Mouse (Mus musculus): Measurements from ENCODE around the gene Asxl2.
"Not testable (repeated sequence)": the region's sequence is repeated elsewhere in the genome, so short reads cannot be mapped to it uniquely, and the experiment has no call there.

Asxl2 gene

GRCm38 (mm10) chr12:3427067-3427889, 621 bp downstream of the Asxl2 start:
- DNase-seq (ENCODE audit: low read depth, low spot score): peak; percentile 81

GRCm38 (mm10) chr12:3427891-3428775, 1.5 kb downstream of the Asxl2 start:
- no peak for DNase-seq (ENCODE audit: low read depth, low spot score)

DNA sequence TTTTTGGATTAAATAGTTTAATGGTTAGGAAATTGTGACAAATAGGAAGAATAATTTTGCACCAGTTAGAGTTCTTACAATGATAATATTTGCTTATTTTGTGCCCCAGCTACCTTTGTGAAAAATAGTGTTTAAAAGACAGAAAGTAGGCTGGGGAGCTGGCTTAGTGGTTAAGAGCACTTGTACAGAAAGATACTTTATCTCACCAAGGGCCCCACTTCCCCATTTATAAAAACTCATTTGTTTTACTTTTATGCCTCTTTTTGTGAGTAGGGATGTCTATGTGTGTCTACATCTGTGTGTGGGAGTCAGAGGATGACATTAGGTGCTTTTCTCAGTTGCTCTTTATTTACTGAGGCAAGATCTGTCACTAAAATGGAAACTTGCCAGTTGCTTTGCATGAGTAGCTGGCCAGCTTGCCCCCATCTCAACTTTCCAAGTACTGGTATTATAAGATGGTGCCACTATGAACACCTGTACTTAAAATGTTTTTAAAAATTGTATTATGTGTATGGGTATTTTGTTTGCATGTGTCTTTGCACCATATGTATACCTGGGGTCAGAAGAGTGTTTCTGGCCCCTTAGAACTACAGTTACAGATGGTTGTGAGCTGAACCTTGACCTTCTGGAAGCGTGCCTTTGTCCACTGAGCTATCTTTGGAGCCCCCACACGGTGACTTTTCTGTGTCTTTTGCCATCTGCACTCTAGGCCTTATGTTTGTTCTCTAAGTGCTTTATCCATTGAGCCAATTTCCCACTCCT, 3.2 kb downstream of the Asxl2 start:
- DNase-seq (ENCODE audit: low read depth, low spot score): no peak

DNA sequence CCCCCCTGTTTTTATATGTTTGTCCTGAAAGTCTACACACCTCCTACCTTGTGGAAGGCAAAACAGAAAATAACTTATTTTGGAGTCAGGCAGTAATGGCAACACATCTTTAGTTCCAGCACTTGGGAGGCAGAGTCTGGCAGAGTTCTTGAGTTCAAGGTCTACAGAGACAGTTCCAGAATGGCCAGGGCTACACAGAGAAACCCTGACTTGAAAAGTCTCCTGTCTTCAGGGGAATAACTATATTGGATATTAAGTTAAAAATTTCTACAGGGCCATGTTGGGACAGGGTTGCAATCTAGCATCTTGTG, 3.7 kb downstream of the Asxl2 start:
- no peak for DNase-seq (ENCODE audit: low read depth, low spot score)

- DNase-seq (ENCODE audit: low read depth, low spot score): peak; percentile 51
Measured at GRCm38 (mm10) chr12:3430985-3431384, 4.3 kb downstream of the Asxl2 start.

DNA sequence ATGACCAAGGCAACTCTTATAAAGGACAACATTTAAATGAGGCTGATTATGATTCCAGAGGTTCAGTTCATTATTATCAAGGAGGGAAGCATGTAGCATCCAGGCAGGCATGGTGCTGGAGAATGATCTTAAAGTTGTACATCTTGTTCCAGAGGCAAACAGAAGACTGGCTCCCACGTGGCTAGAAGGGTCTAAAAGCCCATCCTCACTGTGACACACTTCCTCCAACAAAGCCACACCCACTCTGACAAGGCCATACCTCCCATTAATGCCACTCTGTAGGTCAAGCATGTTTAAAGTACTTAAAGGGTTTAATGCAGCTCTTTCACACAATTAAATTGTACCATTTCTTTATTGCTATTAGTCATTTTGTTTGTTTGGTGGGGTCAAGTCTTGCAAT, 7.1 kb downstream of the Asxl2 start:
- DNase-seq (ENCODE audit: low read depth, low spot score): no peak

DNA sequence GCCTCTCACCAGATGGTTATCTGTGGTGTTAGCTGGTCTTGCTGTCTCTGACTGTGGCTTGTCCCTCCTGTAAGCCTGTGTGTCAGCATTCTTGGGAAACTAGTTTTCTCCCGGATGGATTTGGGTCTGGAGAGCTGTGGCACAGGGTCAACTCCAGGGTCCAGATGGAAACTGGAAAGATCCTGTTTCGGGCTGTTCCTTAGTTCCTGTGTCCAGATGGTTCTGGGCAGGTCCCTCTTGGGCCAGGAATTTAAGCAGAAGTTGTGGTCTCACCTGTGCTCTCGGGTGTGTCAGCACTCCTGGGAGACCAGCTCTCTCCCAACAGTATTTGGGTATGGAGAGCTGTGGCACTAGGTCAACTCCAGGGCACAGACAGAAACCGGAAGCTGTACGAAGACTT, 9.8 kb downstream of the Asxl2 start:
- DNase-seq (ENCODE audit: low read depth, low spot score): no peak

DNA sequence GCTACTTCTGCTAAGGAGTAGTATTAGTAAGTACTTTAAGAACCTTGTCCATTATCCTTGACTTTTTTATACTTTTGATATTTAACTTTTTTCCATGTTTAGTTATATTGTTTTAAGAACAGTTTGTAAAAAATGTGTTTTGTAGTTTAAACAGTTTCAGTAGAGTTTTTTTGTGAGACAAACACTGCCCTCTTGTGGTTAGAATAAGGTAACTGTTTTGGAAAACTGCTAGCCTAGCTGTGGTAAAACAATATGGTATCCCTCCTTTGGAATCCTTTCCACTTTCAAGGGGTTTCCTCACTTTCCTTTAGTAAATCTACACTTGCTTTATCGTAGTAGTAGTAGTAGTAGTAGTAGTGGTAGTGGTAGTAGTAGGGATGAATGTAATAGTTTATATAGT, 11.2 kb downstream of the Asxl2 start:
- peak; percentile 56 for DNase-seq (ENCODE audit: low read depth, low spot score)

DNA sequence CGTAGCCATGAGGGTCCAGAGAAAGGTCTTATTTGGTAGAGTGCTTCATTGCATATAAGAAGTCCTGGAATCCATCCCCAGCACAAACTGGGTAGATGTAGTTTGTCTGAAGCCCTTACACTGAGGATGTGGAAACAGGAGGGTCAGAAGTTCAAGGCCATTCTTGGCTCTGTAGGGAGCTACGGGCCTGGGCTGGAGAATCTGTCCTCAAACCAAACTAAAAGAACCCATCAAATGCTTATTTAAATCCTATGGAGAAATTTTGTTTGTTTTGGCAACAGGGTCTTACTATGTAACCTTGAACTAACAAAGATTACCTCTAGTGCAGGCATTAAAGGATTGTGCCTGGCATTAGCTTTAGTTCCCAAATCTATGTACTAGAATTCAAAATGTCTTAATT, 14.3 kb downstream of the Asxl2 start:
- peak; percentile 18 for DNase-seq (ENCODE audit: low read depth, low spot score)

DNA sequence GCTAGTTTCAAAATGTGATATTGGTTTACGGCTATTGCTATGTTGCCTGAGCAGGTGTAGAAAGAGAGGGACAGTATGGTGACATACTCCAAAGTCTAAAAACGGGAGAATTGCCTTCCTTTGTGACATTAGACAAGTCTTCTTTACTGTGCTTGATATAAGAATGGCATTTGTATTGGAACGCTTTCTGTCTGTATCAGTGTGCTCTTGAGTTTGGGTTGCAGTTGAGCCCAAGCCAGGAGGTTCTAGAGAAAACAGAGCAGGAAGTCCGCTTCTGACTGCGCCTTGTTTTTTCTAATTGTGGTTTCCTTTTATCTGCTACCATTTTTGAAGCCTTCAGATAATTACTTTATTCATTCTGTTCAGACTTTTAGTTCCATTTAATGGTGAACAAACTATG, 14.7 kb downstream of the Asxl2 start:
- peak; percentile 68 for DNase-seq (ENCODE audit: low read depth, low spot score)

DNA sequence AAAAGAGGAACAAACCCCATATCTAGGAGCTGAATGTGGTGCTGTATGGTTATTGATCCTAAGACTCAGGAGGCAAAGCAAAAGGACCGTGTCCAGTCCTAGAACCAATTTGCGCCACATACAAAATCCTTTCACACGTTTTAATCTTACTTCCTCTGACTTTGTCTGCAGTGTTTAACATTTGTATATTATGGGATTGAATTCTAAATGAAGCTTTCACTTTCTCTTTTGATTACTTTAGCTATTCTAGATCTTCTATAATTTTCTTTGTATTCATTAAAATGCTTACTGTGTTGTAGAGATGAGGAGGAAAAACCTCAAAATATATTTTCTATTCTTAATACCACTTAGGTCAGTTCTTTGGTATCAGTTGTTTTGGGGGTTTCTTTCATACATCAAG, 26.9 kb downstream of the Asxl2 start:
- DNase-seq (ENCODE audit: low read depth, low spot score): peak; percentile 9

GRCm38 (mm10) chr12:3463087-3463486, 36.4 kb downstream of the Asxl2 start:
- DNase-seq (ENCODE audit: low read depth, low spot score): peak; percentile 64

DNA sequence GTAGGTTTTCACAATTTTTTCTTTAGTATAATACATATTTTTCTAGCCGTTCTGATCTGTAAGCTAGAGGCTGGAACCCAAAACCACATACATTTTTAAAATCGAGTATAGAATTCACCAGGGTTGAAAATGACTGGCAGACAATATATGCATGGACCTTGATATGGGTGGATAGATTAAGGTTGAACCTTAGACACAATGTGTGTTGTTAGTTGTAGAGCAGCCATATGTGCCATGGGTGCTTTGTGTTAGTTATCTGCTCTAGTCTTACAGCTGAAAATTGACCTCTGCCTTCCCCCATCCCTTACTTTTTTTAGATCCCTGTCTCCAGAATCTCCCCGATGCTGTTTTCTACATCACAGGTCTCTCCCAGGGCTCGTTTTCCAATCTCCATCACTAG, 73.0 kb downstream of the Asxl2 start:
- no peak for DNase-seq (ENCODE audit: low read depth, low spot score)

GRCm38 (mm10) chr12:3500071-3500470, 73.4 kb downstream of the Asxl2 start:
- DNase-seq (ENCODE audit: low read depth, low spot score): no peak

- no peak for DNase-seq (ENCODE audit: low read depth, low spot score)
Measured at GRCm38 (mm10) chr12:3518665-3519297, 92.1 kb downstream of the Asxl2 start.

GRCm38 (mm10) chr12:3521806-3522205, 95.1 kb downstream of the Asxl2 start:
- not testable (repeated sequence) for DNase-seq (ENCODE audit: low read depth, low spot score)

GRCm38 (mm10) chr12:3525536-3525935, 98.9 kb downstream of the Asxl2 start:
- DNase-seq (ENCODE audit: low read depth, low spot score): no peak

DNA sequence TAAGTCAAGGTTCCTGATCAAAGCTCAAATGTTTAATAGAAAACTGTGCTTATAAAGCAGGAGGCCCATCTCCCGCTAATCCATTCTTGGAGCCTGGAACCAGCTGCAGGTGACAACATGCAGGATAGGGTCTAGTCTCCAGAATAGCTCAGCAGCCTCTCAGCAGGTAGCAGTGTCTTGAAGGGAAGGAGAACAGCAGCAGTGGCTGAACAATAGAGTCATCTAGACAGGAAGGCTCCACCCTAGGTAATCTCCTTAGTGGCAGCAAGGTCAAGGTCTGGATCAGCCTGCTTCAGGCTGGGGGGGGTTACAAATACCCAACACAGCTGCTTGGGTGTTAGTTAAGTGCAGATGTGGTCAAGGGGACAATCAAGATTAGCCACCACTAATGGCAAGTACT, 108.8 kb downstream of the Asxl2 start:
- DNase-seq (ENCODE audit: low read depth, low spot score): not testable (repeated sequence)

- DNase-seq (ENCODE audit: low read depth, low spot score): no peak
Measured at GRCm38 (mm10) chr12:3537616-3538015, 111.0 kb downstream of the Asxl2 start.

- DNase-seq (ENCODE audit: low read depth, low spot score): no peak
Measured at GRCm38 (mm10) chr12:3538036-3538435, 111.4 kb downstream of the Asxl2 start.

DNA sequence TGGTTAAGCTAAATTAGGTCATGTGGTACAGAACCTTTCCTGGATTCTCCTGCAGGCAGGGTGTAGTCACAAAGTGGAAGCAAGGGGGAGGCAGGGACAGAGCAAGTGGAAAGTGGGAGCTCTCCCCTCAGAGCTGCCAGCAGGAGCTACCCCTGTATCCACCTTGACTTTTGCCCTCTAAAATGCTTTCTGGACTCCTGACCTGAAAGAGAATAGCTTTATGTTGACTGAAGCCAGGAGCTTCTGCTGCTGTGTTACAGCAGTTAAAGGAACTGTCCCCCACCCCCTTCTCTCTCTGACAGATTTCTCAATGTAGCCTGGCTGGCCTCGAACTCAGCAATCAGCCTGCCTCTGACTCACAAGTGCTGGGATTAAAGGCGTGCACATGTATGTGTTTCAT, 112.9 kb downstream of the Asxl2 start:
- no peak for DNase-seq (ENCODE audit: low read depth, low spot score)

GRCm38 (mm10) chr12:3540871-3541270, 114.2 kb downstream of the Asxl2 start:
- DNase-seq (ENCODE audit: low read depth, low spot score): no peak
